Mouse (Mus musculus): ENCODE measurements around the gene Exoc1. TPM values are rescaled to one million over a fixed set of nuclear protein-coding genes. Genes with fewer than 3 reads are reported as not detected.

Exoc1 gene
- total RNA-seq (2015; ENCODE audit: low replicate concordance) = 31.4 and 32.7 TPM in 2 replicates
- 19.0 and 32.3 TPM in 2 replicates for total RNA-seq (2017; ENCODE audit: low replicate concordance)

GRCm38 (mm10) chr5:76529040-76529703 lies at the start of gene Exoc1:
Gene Exoc1 (plus strand): TSS chr5:76529311.
- ATAC-seq (replicated peaks; ENCODE audit: low FRiP score, poor library complexity, severe bottlenecking) = peak; percentile 99

GRCm38 (mm10) chr5:76483811-76484210 lies 45.3 kb upstream of the Exoc1 start, which contains the start of gene Gm7271:
Gene Gm7271 (plus strand): TSS chr5:76484040.
- no peak for ATAC-seq (replicated peaks; ENCODE audit: low FRiP score, poor library complexity, severe bottlenecking)

- no peak for ATAC-seq (replicated peaks; ENCODE audit: low FRiP score, poor library complexity, severe bottlenecking)
Measured at GRCm38 (mm10) chr5:76495126-76495525, 34.0 kb upstream of the Exoc1 start.

GRCm38 (mm10) chr5:76522446-76522845 lies 6.7 kb upstream of the Exoc1 start:
- no peak for ATAC-seq (replicated peaks; ENCODE audit: low FRiP score, poor library complexity, severe bottlenecking)

GRCm38 (mm10) chr5:76524623-76525022 lies 4.5 kb upstream of the Exoc1 start:
- no peak for ATAC-seq (replicated peaks; ENCODE audit: low FRiP score, poor library complexity, severe bottlenecking)

GRCm38 (mm10) chr5:76525066-76525465 lies 4.0 kb upstream of the Exoc1 start:
- ATAC-seq (replicated peaks; ENCODE audit: low FRiP score, poor library complexity, severe bottlenecking) = no peak

GRCm38 (mm10) chr5:76525829-76526228 lies 3.3 kb upstream of the Exoc1 start:
- no peak for ATAC-seq (replicated peaks; ENCODE audit: low FRiP score, poor library complexity, severe bottlenecking)

- 0 out of 2 replicates have a peak, but pooled peaks have one; percentile 25 for ATAC-seq (replicated peaks; ENCODE audit: low FRiP score, poor library complexity, severe bottlenecking)
Measured at GRCm38 (mm10) chr5:76529704-76530066, 574 bp downstream of the Exoc1 start.

- no peak for ATAC-seq (replicated peaks; ENCODE audit: low FRiP score, poor library complexity, severe bottlenecking)
Measured at GRCm38 (mm10) chr5:76533186-76533585, 4.1 kb downstream of the Exoc1 start.

- no peak for ATAC-seq (replicated peaks; ENCODE audit: low FRiP score, poor library complexity, severe bottlenecking)
Measured at GRCm38 (mm10) chr5:76536231-76536630, 7.1 kb downstream of the Exoc1 start.

- no peak for ATAC-seq (replicated peaks; ENCODE audit: low FRiP score, poor library complexity, severe bottlenecking)
Measured at GRCm38 (mm10) chr5:76537578-76537977, 8.5 kb downstream of the Exoc1 start.

- no peak for ATAC-seq (replicated peaks; ENCODE audit: low FRiP score, poor library complexity, severe bottlenecking)
Measured at GRCm38 (mm10) chr5:76540181-76540580, 11.1 kb downstream of the Exoc1 start.

- ATAC-seq (replicated peaks; ENCODE audit: low FRiP score, poor library complexity, severe bottlenecking) = no peak
Measured at GRCm38 (mm10) chr5:76540842-76541241, 11.7 kb downstream of the Exoc1 start.

GRCm38 (mm10) chr5:76543200-76543599 lies 14.1 kb downstream of the Exoc1 start:
- no peak for ATAC-seq (replicated peaks; ENCODE audit: low FRiP score, poor library complexity, severe bottlenecking)

- no peak for ATAC-seq (replicated peaks; ENCODE audit: low FRiP score, poor library complexity, severe bottlenecking)
Measured at GRCm38 (mm10) chr5:76550426-76550825, 21.3 kb downstream of the Exoc1 start.

- ATAC-seq (replicated peaks; ENCODE audit: low FRiP score, poor library complexity, severe bottlenecking) = peak; percentile 89
Measured at GRCm38 (mm10) chr5:76565321-76565720, 36.2 kb downstream of the Exoc1 start.

- ATAC-seq (replicated peaks; ENCODE audit: low FRiP score, poor library complexity, severe bottlenecking) = no peak
Measured at GRCm38 (mm10) chr5:76574251-76574650, 45.1 kb downstream of the Exoc1 start.

- no peak for ATAC-seq (replicated peaks; ENCODE audit: low FRiP score, poor library complexity, severe bottlenecking)
Measured at GRCm38 (mm10) chr5:76577026-76577425, 47.9 kb downstream of the Exoc1 start.

- no peak for ATAC-seq (replicated peaks; ENCODE audit: low FRiP score, poor library complexity, severe bottlenecking)
Measured at GRCm38 (mm10) chr5:76585378-76585777, 56.3 kb downstream of the Exoc1 start.

GRCm38 (mm10) chr5:76588551-76589283 lies 59.6 kb downstream of the Exoc1 start, which contains the start of gene Cep135:
Gene Cep135 (plus strand): TSS chr5:76588698.
- peak; percentile 95 for ATAC-seq (replicated peaks; ENCODE audit: low FRiP score, poor library complexity, severe bottlenecking)

- no peak for ATAC-seq (replicated peaks; ENCODE audit: low FRiP score, poor library complexity, severe bottlenecking)
Measured at GRCm38 (mm10) chr5:76589311-76589710, 60.2 kb downstream of the Exoc1 start.

Measured in erythroid progenitor cell, adult 5-6 weeks (primary cell).